Mouse (Mus musculus) cerebellum, postnatal 25 days (tissue): ENCODE measurements around the gene Rgs9.

Source experiments
- DNase-seq, 2 experiments: peaks; one replicate each; pipeline ENCODE4 v3.0.0; 2021; ENCODE audit warnings: mixed read lengths in 2 of 2

Gene Rgs9

GRCm38 (mm10) chr11:109237796-109238195 lies 60.1 kb downstream of the Rgs9 start:
- no peak for DNase-seq

DNA sequence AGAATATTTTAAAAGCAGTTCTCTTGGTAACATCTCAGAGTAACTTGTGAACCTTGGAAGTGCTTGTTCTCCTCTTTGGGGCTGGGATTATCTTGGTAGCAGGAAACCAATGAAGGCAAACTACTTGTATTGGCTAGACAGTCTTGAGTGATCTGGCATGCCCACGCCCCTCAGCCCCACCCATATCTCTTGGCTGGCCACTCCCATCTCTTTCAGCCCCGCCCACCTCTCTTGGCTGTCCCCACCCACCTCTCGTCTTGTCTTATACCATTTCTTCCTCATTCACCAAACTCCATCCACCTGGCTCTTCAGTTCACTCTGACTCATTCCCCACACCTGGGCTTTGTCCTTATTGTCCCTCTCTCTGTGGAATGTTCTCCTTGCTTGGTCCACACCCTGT lies 64.3 kb downstream of the Rgs9 start:
- DNase-seq, result no peak

DNA sequence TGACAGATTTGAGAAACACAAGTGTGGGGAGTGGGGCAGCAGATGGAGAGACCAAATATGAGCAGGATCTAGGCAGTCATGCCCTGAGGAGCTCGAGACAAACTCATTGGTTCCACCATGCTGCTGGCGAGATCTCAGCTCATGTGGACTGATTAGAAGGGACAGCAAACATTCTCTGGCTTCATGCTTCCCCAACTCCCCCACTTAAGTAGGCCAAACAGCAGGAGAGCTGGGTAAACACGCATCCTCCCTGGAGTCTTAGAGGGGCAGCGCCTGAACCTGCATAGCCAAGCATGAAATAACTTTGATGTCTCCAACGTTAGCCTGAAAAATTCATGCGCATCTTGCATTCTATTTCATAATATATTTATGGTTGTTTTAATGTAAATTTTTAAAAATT lies 65.1 kb downstream of the Rgs9 start:
- DNase-seq, result no peak

GRCm38 (mm10) chr11:109227139-109227538 lies 70.8 kb downstream of the Rgs9 start:
- DNase-seq, result peak in 1 of 2 experiments; percentile 16

DNA sequence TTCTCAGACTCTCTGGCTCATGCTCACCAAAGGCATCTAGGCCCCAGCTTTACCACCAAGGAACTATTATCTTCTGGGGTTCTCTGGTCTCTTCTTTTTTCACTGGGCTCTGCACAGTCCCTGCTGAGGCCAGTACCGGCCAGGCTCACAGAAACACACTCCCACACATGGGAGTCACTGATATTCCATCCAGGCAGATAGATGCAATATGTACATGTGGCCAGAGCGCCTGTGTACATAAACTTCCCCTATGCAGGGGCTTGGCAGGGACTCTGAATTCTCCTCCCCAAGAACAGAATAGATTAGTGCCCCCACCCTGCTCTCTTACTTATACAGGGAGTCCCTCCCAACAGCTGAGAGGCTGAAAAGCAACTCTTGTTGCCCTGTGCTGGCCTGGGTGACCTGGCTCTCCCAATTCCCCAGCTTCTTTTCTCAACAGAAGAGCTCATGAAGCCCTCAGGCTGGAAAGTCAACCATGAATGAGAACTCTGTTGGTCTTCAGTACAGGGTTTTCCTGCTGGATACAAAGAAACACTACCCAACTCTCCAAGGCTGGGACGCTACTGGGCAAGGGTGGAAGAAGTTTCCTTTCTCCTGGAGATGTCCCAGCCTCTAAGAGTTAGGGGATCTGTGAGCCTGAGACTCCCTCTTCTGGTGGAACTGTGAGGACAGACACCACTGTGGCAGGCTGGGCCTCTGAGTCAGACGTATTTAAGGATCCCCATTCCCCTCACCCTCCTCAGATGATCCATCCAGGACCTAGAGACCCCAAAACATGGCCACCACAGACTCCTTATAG lies 76.5 kb downstream of the Rgs9 start:
- DNase-seq, result no peak

GRCm38 (mm10) chr11:109218722-109219430 lies 79.1 kb downstream of the Rgs9 start:
- DNase-seq, result no peak

- DNase-seq, result no peak
These were observed 79.9 kb downstream of the Rgs9 start for GRCm38 (mm10) chr11:109217827-109218536.

DNA sequence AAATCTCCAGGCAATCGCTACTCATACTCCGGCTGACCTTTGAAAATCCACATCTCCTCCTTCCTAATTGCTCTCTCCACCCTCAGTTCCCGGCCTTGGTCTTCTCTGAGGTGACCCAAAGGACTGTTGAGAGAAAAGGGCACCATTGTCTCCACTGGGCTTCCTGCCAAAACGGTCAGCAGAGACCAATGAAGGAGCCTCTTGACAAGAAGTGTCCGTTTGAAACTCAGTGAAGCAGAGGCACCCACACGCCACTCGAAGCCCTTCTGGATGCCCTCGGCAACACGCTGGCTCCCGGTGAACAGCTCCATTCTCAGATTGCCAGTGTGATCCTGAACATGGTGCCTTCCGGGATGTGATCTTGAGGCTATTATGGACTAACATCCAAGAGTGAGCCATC lies 87.2 kb downstream of the Rgs9 start:
- DNase-seq, result peak in 1 of 2 experiments; percentile 12

DNA sequence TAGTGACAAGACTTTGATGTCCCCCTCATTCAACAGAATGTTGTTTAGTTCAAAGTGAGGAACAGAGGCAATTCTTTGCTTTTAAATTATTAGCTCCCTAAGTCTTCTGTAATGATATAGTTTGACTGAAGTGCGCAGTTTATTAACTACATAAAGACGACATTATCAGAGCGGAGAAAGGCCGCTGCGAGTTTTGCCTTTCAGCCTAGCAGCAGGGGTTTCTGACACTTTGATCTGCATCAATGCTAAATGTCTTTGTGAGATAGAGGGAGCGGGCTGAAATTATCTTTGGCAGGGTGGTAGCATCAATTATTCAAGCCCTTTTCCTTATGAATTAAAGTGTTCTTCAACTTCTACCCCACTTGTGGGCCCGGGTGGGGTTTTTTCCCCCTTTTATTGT lies 87.6 kb downstream of the Rgs9 start:
- DNase-seq, result no peak

GRCm38 (mm10) chr11:109206732-109207131 lies 91.2 kb downstream of the Rgs9 start:
- no peak for DNase-seq

GRCm38 (mm10) chr11:109206028-109206427 lies 91.9 kb downstream of the Rgs9 start:
- no peak for DNase-seq

- no peak for DNase-seq
These were observed 98.2 kb downstream of the Rgs9 start for GRCm38 (mm10) chr11:109199612-109200293.

DNA sequence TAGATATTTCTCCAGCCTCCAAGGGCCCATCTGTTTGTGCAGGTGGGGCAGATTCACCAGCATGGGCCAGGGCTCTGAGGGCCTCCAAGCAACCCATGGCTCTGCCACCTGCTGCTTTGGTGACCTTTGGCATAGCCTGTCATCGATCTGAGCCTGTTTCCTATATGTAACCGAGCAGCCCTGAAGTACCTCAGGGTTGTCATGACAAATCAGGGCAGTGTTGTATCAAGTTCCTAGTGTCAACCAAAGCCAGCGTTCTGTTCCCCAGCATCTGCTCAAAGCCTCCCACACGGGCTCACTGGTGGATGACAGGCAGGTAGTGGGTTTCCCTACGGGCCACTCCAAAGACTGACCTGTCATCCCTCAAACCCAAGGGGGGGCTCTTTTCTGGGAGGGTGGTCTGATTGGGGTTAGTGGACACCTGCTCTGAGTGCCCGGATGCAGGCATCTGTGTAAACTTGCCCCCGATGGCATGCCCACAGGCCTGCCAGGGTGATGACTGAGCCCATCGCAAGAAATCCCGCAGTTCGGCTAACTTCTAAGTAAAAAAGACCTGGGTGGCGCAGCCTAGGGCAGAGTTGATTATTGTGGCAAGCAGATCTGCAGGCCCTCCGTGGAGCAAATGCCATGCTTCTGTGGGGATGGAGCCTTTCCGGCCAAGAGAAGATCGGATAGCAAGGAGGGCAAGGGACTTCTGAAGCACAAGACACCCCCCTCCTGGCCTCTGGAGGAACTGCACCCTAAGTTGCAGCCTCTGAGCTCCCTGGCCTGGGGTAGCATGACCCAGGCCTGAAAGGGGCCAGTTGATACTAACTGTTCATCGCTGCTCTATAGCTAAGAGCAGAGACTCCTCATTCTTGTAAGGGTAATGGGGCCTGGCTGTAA lies 105.0 kb downstream of the Rgs9 start:
- DNase-seq, result peak; percentile 86 to 89

DNA sequence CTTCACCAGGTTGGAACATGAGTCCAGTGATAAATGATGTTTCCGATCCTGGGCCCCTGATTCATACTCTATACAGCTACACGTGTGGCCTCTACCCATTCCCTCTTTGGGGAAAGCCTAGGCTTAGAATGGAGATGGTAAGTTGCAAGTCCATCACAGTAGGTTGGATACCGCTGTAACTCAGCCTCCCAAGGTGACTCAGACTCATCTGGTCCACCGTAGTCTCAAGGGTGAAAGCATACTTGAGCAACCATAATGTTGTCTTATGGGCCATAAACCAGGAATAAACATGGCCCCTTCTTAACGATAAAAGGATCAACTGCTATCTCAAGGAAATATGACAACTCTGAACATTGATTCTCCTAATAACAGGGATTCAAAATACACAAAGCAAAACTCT lies 109.7 kb downstream of the Rgs9 start:
- DNase-seq, result no peak

DNA sequence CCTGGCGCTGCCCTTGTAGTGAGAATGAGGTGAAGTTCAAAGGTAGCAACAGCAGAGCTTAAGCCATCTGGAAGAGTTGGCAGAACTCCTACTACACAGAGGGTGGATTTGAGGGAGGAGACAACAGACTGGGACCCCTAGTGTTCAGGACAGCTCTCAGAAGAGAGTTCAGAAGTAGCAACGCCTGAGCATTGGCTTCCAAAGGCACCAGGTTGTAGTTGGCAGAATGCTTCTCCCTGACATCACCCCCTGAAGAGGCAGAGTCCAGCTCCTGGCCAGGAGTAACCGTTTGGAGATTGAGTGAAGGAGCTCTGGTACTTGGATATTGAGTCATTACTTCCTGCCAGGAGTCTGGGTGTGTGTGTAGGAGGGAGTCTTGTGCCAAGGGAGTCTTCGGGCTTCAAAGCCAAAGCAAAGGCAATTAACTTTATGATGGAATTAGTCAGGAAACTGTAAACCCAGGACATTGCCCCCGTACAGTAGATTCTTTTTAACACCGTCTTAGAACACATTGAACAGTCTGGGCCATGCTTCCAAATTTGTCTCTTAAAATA lies 110.2 kb downstream of the Rgs9 start:
- DNase-seq, result peak; percentile 36 to 54

GRCm38 (mm10) chr11:109181118-109181517 lies 116.8 kb downstream of the Rgs9 start:
- DNase-seq, result no peak

GRCm38 (mm10) chr11:109180290-109180689 lies 117.6 kb downstream of the Rgs9 start:
- DNase-seq, result no peak

DNA sequence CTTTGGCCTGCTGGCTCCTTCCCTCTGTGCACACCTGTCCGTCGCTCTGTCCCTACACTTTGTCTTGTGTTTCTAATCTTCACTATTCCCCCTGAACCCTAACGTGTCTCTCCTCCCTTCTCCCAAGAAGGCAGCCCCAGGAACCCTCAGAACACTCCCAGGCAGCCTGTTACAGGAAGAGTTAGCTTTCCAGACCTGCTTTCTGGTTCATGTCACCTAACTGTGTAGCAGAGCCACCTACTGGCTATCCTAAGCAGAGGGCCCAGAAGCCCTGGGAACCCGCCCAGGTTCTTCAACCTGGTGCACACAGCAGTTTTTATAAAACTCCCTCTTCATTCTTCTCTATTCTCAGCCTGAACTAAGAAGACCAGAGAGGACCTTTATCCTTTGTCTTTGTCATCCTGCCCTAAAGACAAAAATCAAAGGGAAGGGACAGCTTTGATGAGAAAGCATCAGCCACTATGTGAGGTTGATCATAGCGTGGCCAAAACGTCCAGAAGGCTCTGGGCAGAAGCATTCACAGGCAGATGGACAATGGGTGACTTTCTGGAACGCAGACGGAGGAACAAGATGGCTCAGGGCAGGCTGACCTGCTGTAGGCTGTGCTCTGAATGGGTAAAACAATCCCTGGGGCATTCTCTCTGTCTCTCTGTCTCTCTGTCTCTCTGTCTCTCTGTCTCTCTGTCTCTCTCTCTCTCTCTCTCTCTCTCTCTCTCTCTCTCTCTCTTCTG lies 119.0 kb downstream of the Rgs9 start:
- peak; percentile 68 to 79 for DNase-seq

GRCm38 (mm10) chr11:109175376-109175969 lies 122.5 kb downstream of the Rgs9 start:
- DNase-seq, result no peak
